Mouse (Mus musculus): ENCODE data around the gene Spn.
"Not testable (repeated sequence)": the region's sequence is repeated elsewhere in the genome, so short reads cannot be mapped to it uniquely, and the experiment has no call there.

Gene Spn

GRCm38 (mm10) chr7:127104560-127105332 lies 32.9 kb downstream of the Spn start:
- DNase-seq = peak; percentile 79 to 87

- no peak for DNase-seq
Observed at GRCm38 (mm10) chr7:127103960-127104359, 33.7 kb downstream of the Spn start.

GRCm38 (mm10) chr7:127102148-127102547 lies 35.5 kb downstream of the Spn start:
- DNase-seq = no peak

- DNase-seq = no peak
Observed at GRCm38 (mm10) chr7:127101451-127102016, 36.1 kb downstream of the Spn start.

DNA sequence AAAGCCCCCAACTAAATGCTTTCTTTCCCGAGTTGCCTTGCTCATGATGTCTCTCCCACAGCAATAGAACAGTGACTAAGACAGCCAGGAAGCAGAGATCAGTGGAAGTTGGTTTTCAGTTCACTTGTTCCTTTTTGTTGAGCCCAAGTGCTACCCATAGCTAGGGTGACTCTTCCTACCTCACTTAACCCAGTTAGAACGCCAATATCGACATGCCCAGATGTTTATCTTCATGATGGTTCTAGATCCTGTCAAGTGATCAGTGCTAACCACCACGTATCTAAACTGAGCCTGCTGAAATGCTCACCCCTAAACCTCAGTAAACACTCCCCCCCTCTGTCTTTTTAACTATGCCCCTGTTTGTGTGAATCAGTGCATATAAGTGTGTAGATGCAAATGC lies 38.1 kb downstream of the Spn start:
- DNase-seq = no peak

DNA sequence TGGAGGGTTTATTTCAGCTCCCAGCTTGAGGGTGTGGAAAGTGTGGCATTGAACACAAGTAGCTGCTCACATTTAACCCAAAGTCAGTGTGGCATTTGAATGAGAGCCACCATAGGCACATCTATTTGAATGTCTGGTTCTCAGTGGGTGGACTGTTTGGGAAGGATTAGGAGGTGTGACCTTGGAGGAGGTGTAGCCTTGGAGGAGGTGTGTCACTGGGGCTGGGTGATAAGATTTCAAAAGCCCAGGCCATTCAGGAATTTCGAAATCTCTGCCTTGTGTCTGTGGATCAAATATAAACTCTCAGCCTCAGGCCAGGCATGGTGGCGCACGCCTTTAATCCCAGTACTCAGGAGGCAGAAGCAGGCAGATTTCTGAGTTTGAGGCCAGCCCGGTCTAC lies 38.7 kb downstream of the Spn start:
- no peak for DNase-seq

- DNase-seq = no peak
Observed at GRCm38 (mm10) chr7:127098521-127098920, 39.1 kb downstream of the Spn start.

DNA sequence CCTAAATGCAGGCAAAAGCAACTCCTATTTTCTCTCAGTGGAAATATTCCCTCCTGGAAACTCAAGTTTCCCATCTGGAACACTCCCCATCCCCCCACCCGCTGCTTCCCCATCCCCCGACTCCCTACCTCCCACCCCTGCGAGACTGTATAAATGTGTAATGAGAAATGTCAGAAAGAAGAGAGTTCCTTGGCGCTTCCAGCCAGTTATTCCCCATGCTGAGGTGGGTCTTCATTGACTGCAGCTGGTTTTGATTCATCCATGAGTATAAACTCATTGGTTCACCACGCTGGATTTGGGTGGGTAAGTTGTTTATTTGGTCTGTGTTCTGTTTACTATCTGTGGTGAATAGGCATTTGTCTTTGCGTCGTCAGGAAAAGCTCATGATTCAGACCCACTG lies 41.2 kb downstream of the Spn start:
- DNase-seq = no peak

DNA sequence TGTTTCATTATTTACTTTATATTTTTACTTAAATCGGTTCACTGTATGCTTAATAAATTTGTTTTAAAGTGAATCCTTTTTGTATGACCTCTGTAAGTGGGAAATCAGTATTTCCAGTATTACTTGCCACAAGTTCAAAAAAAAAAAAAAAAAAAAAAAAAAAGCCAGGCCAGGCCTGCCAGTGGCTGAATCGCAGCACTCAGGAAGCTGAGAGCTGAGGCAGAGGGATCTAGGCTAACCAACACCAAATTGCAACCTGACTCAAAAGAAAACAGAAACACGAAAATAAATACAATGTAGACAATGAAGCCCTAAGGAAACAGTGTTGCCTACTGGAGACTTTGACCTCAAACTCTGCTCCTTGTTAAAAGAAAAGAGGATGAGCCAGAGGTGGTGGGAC lies 43.7 kb downstream of the Spn start:
- no peak for DNase-seq

DNA sequence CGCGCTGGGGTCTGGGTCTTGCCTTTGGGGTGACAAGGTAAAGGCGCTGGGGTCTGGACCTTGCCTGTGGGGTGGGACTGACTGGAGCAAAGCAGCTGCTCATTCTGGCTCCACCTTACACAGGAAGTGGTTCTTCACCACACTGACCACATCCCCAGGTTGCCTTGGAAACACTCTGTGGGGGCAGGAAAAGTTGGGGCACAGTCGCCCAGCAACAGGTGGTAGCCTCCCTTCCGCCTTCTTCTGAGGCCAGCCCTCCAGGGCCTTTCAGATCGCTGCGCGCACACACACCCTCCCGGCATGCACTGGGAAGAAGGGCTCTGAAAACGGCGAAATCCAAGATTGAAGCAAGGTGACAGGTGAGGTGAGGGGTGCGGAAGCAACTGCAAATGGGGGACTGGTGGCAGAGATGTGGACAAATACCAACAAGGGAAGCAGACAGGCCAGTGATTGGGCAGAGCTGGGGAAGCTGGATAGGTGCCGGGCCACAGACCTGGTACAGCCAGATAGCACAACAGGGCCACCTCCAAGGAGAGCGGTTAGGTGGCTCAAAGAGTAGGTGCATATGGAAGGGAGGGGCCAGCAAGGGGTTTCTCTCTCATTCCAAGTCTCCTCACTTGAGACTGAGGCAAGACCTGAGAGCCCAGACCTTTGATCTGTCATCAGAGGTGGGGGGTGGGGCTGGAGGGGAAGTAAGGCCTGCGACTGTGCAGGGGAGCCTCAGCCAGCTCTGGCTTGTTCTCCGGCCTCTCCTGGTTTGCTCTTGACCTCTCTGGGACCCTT lies 46.3 kb downstream of the Spn start, which contains the start of gene AI467606:
Gene AI467606, plus strand, starts transcription at position 246 of the 783 bp plus-strand sequence.
- peak in 1 of 2 experiments; percentile 28 for DNase-seq

DNA sequence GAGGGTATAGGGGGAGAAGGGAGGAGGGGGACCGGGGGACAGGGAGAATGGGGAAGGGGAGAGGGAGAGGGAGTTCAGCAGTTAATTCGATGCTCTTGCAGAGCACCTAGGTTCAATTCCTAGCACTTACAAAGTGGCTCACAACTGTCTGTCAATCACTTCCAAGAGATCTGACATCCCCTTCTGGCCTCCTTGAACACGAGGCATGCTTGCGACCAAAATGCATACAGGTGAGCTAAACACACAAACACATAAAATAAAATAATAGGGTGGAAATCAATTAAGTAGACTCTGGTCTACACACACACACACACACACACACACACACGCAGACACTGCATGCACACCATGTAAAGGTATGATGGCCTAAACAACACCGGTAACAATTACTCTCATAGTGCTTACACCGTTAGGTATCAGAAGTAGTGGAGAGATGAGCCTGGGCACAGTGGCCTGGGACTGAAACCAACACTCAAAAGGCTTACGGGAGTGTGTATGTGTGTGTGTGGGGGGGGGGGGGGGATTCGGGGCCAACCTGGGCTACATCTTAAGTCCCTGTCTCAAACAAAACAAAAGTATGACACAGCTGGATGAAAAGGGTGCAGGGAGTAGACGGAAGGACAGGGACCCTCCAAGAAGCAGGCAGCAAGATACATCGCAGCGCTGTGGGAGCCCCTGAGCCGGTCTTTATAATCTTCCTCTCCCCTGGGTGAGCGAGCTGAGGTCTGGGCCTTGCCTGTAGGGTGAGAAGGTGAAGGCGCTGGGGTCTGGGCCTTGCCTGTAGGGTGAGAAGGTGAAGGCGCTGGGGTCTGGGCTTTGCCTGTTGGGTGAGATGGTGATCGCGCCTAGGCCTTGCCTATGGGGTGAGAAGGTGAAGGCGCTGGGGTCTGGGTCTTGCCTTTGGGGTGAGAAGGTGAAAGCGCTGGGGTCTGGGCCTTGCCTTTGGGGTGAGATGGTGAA lies 47.2 kb downstream of the Spn start:
- no peak for DNase-seq

GRCm38 (mm10) chr7:127088901-127089845 lies 48.5 kb downstream of the Spn start:
- no peak for DNase-seq

GRCm38 (mm10) chr7:127088083-127088482 lies 49.5 kb downstream of the Spn start:
- no peak for DNase-seq

DNA sequence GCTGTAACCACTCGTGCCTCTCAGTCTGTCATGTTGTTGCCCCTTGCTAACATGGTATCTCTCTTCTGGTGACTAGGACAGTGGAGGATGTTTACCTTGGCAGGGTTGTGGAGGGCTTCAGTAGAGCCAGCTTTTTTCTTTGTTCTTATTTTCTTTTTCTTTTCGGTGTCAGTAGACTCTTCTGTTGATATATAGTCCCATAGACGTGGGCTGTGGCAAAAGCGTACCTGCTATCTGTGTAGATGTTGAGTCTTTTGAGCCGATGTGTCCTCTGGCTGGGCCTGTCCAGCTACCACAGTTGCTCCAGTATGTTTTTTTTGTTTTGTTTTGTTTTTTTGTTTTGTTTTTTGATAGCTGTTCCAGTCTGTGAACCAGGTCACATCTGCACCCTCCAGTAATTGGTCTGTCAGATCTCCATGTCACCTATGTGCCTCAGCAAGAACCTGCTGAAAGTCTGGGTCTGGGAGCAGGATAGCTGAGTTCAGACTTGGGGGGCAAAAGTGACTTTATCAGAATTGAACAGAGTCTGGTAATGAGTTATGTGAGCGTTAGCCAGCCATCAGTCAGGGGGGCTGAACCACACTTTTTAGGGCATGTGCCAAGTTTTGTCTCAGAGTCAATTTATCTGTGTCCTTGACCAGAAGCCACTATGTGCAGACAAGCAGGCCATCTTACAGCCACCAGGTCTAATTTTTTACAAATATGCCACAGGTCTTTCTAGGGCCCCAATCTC lies 50.2 kb downstream of the Spn start, which contains the start of gene Zg16:
Gene Zg16, minus strand, starts transcription at position 51 of the 733 bp plus-strand sequence.
- not testable (repeated sequence) for DNase-seq

GRCm38 (mm10) chr7:127085751-127086150 lies 51.9 kb downstream of the Spn start:
- DNase-seq = not testable (repeated sequence)

DNA sequence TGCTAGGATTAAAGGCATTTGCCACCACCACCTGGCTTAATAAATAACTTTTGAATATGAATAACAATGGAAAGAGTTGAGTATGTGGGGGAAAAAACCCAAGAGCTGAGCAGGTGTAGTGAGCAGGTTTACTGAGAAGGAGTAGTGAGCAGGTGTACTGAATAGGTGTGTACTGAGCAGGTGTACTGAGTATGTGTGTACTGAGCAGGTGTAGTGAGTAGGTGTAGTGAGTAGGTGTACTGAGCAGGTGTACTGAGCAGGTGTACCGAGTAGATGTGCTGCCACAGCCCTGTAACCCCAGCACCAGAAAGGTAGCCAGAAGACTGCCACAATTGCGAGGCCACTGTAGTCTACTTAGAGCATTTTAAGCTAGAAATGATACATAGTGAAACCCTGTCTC lies 52.8 kb downstream of the Spn start:
- no peak for DNase-seq

GRCm38 (mm10) chr7:127083689-127084088 lies 53.9 kb downstream of the Spn start:
- no peak for DNase-seq

- no peak for DNase-seq
Observed at GRCm38 (mm10) chr7:127082995-127083394, 54.6 kb downstream of the Spn start.

GRCm38 (mm10) chr7:127082271-127082670 lies 55.4 kb downstream of the Spn start:
- DNase-seq = no peak

Data from kidney, adult 8-10 months (tissue).